Mouse (Mus musculus) megakaryocyte, embryonic 14.5 days (primary cell): ENCODE results near the gene Nedd4.

Experiments
- FLI1 ChIP-seq: IDR thresholded peaks from 2 replicates; pipeline ENCODE4 v1.6.1; 2012; ENCODE audit warnings: low read length, inconsistent platforms, mixed read lengths
- GATA1 ChIP-seq: IDR thresholded peaks from 3 replicates; pipeline ENCODE4 v1.6.1; 2012; ENCODE audit warnings: mixed read lengths, low read length, inconsistent platforms, borderline replicate concordance

DNA sequence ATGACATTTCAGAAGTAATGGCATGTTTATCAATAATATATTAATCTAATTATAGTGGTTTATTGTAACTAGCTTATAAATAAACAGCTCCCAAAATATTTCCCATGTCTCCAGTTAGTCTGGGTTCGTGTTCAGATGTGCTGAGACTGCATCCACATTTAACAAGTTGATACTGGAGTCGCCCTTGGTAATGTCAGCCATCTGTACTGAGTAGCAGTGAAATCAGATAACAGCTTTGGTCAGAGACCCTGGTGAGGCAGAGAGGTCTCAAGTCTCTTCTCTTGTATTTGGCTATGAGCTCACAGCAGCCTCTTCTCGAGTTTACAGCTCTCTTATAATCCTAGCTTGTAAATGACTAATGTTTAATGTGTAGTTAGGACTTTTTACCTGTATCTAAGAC, 34.4 kb downstream of the Nedd4 start:
- TF ChIP-seq FLI1 (no peak), GATA1 (no peak)
